Mouse (Mus musculus) CD4-positive helper T cell, adult 2 months (primary cell): ENCODE results near the gene P4htm.
"Not testable (repeated sequence)": the region's sequence is repeated elsewhere in the genome, so short reads cannot be mapped to it uniquely, and the experiment has no call there.

ENCODE experiments used
- DNase-seq: peaks from one replicate; pipeline ENCODE4 v3.0.0-alpha.2; 2012; ENCODE audit warnings: low read depth, missing footprints, low spot score

Gene P4htm

GRCm38 (mm10) chr9:108596998-108597764, at the start of gene P4htm:
Gene P4htm (minus strand): TSS chr9:108597667.
- DNase-seq, result peak; percentile 72

GRCm38 (mm10) chr9:108639825-108640224, 42.4 kb upstream of the P4htm start:
- DNase-seq, result no peak

- no peak for DNase-seq
Measured at GRCm38 (mm10) chr9:108635415-108635814, 37.9 kb upstream of the P4htm start.

GRCm38 (mm10) chr9:108633846-108634245, 36.4 kb upstream of the P4htm start:
- DNase-seq, result no peak

- DNase-seq, result no peak
Measured at GRCm38 (mm10) chr9:108632375-108632774, 34.9 kb upstream of the P4htm start.

- no peak for DNase-seq
Measured at GRCm38 (mm10) chr9:108631631-108632256, 34.3 kb upstream of the P4htm start.

GRCm38 (mm10) chr9:108630683-108631082, 33.2 kb upstream of the P4htm start:
- DNase-seq, result no peak

- DNase-seq, result peak; percentile 17
Measured at GRCm38 (mm10) chr9:108628141-108628540, 30.7 kb upstream of the P4htm start.

- DNase-seq, result no peak
Measured at GRCm38 (mm10) chr9:108626498-108626897, 29.0 kb upstream of the P4htm start.

- peak; percentile 57 for DNase-seq
Measured at GRCm38 (mm10) chr9:108617301-108617700, 19.8 kb upstream of the P4htm start.

GRCm38 (mm10) chr9:108611488-108611887, 14.0 kb upstream of the P4htm start:
- no peak for DNase-seq

GRCm38 (mm10) chr9:108608889-108609288, 11.4 kb upstream of the P4htm start:
- no peak for DNase-seq

- not testable (repeated sequence) for DNase-seq
Measured at GRCm38 (mm10) chr9:108607929-108608328, 10.5 kb upstream of the P4htm start.

GRCm38 (mm10) chr9:108601986-108602385, 4.5 kb upstream of the P4htm start:
- DNase-seq, result no peak

GRCm38 (mm10) chr9:108600011-108600410, 2.5 kb upstream of the P4htm start:
- DNase-seq, result no peak

- no peak for DNase-seq
Measured at GRCm38 (mm10) chr9:108599021-108599566, 1.6 kb upstream of the P4htm start.

- no peak for DNase-seq
Measured at GRCm38 (mm10) chr9:108594354-108594753, 3.1 kb downstream of the P4htm start.

- no peak for DNase-seq
Measured at GRCm38 (mm10) chr9:108591462-108591861, 6.0 kb downstream of the P4htm start.

GRCm38 (mm10) chr9:108589229-108589628, 8.2 kb downstream of the P4htm start:
- DNase-seq, result no peak

GRCm38 (mm10) chr9:108587571-108588180, 9.8 kb downstream of the P4htm start:
- no peak for DNase-seq

GRCm38 (mm10) chr9:108579344-108579690, 18.1 kb downstream of the P4htm start:
- DNase-seq, result no peak

GRCm38 (mm10) chr9:108578545-108579343, 18.7 kb downstream of the P4htm start, which contains the start of gene Wdr6:
Gene Wdr6 (minus strand): TSS chr9:108578739.
- peak; percentile 94 for DNase-seq
